15 mouse cellular contexts compared by ENCODE assay signal in genomic region chr13:44583614-44584013, GRCm38 (mm10).
"Had no signal": no experiment of that assay in that cellular context is flagged by ENCODE, and none has a peak within 500 bp of the region (broad histone marks: within the 10 kb centered on the region; RNA-seq: fewer than 3 reads in every experiment).

No protein-coding gene starts in this region.

- H3K4me3 ChIP-seq: limb, embryonic 12.5 days; liver, embryonic 13.5 days; lung, embryonic 15.5 days; midbrain, embryonic 10.5 days; neural tube, embryonic 13.5 days had no signal

- ATAC-seq: liver, postnatal 0 days had no signal

- H3K27me3 ChIP-seq: lung, embryonic 15.5 days; neural tube, embryonic 13.5 days had no signal

- H3K36me3 ChIP-seq: limb, embryonic 12.5 days; liver, embryonic 13.5 days; lung, embryonic 15.5 days; midbrain, embryonic 10.5 days; neural tube, embryonic 13.5 days had no signal

- H3K27ac ChIP-seq: limb, embryonic 12.5 days; liver, embryonic 13.5 days; lung, embryonic 15.5 days; neural tube, embryonic 13.5 days had no signal

- H3K4me2 ChIP-seq: limb, embryonic 12.5 days; liver, embryonic 13.5 days; lung, embryonic 15.5 days; neural tube, embryonic 13.5 days had no signal

- DNase-seq: kidney, adult 8-10 months; kidney, postnatal 25 days; layer of hippocampus, adult 9-11 months; layer of hippocampus, postnatal 36 days; liver; liver, embryonic 13.5 days; liver, postnatal 0 days; lung, postnatal 14 days; midbrain, embryonic 14.5 days; right cerebral cortex, postnatal 14 days; thymus, postnatal 36 days had no signal

- H3K9ac ChIP-seq: limb, embryonic 12.5 days; liver, embryonic 13.5 days; liver, postnatal 0 days; lung, embryonic 15.5 days; neural tube, embryonic 13.5 days had no signal

- H3K9me3 ChIP-seq: liver, embryonic 13.5 days; lung, embryonic 15.5 days had no signal
